Mouse (Mus musculus) cerebellum, adult 2 months (tissue): Measurements from ENCODE around the gene Epas1.

Experiments used
- CTCF ChIP-seq: fragments of 200-500 bp; IDR thresholded peaks from 2 replicates; pipeline ENCODE4 v1.5.1; 2011; ENCODE audit warnings: low read depth, mild to moderate bottlenecking, control low read depth, low read length, moderate library complexity, borderline replicate concordance; ENCODE audit not compliant: insufficient read depth
- POLR2A ChIP-seq: fragments of 200-500 bp; IDR thresholded peaks from 2 replicates; pipeline ENCODE4 v1.6.1; 2011; ENCODE audit warnings: low read length, control low read depth, borderline replicate concordance; ENCODE audit not compliant: insufficient read depth

DNA sequence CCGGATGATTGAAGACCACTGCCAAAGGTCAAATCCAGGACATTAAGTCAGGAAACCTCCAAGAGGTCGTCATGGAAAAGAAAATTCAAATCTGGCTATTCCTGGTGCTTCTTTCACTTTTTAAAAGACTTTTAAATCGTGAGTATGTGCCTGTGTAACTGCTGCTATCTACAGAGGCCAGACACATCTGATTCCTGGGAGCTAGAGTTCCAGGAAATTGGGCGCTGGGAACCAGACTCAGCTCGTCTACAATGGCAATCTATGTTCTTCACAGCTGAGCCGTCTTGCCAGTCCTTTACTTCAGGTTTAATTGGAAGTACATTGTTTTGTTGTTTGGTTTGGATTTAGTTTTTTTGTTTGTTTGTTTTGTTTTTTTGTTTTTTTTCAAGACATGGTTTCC, 22.2 kb upstream of the Epas1 start:
- TF ChIP-seq CTCF: no peak
- no peak for TF ChIP-seq POLR2A
